Mouse (Mus musculus): Measurements from ENCODE around the gene Gpr37l1. TPM values are rescaled to one million over a fixed set of nuclear protein-coding genes. Genes with fewer than 3 reads are reported as not detected.
"Not testable (repeated sequence)": the region's sequence is repeated elsewhere in the genome, so short reads cannot be mapped to it uniquely, and the experiment has no call there.

Gpr37l1 gene
- polyA plus RNA-seq, 2 experiments: 0.13 TPM; not detected in 1

- ATAC-seq (ENCODE audit: low FRiP score, low read depth): no peak
- H3K4me1 ChIP-seq (ENCODE audit: control insufficient read depth, insufficient read depth, low read length): no peaks in the 10 kb centered on the region
- H3K4me2 ChIP-seq (replicated peaks; ENCODE audit: low read depth, low read length, severe bottlenecking): no peak overlapping the region
- peak; percentile 46 for DNase-seq (ENCODE audit: low spot score)
- H3K9ac ChIP-seq (ENCODE audit: low read depth, low read length, severe bottlenecking): no peak overlapping the region
- TF ChIP-seq POLR2A (IDR thresholded peaks at IDR 0.05; ENCODE audit: borderline replicate concordance, extremely low read depth, insufficient read depth, insufficient read length): no peak
- no peak overlapping the region for H3K4me3 ChIP-seq (replicated peaks; ENCODE audit: low read length)
- no peaks in the 10 kb centered on the region for H3K9me3 ChIP-seq (ENCODE audit: control insufficient read depth, low read length)
- WGBS: 11% methylated on average over 8 of the region's 8 CpGs
- H3K27ac ChIP-seq (replicated peaks; ENCODE audit: low read depth, low read length): no peak overlapping the region
- H3K36me3 ChIP-seq (ENCODE audit: control insufficient read depth, insufficient read depth, low read length): no peaks in the 10 kb centered on the region
- no peaks in the 10 kb centered on the region for H3K27me3 ChIP-seq (ENCODE audit: control insufficient read depth, insufficient read depth, low read length)
Observed at GRCm38 (mm10) chr1:135112661-135113060, 54.8 kb downstream of the Gpr37l1 start.

GRCm38 (mm10) chr1:135111271-135111670 is 56.2 kb downstream of the Gpr37l1 start:
- not testable (repeated sequence) for H3K4me2 ChIP-seq (replicated peaks; ENCODE audit: low read depth, low read length, severe bottlenecking); H3K36me3 ChIP-seq (ENCODE audit: control insufficient read depth, insufficient read depth, low read length); H3K27me3 ChIP-seq (ENCODE audit: control insufficient read depth, insufficient read depth, low read length); DNase-seq (ENCODE audit: low spot score); H3K27ac ChIP-seq (replicated peaks; ENCODE audit: low read depth, low read length); H3K4me1 ChIP-seq (ENCODE audit: control insufficient read depth, insufficient read depth, low read length); H3K4me3 ChIP-seq (replicated peaks; ENCODE audit: low read length); ATAC-seq (ENCODE audit: low FRiP score, low read depth); H3K9me3 ChIP-seq (ENCODE audit: control insufficient read depth, low read length); H3K9ac ChIP-seq (ENCODE audit: low read depth, low read length, severe bottlenecking)
- 55% methylated on average over 4 of the region's 5 CpGs for WGBS

Other genes starting within 250 kb of the Gpr37l1 start
- gene Ppp1r12b, start 211.7 kb downstream of the Gpr37l1 start, polyA plus RNA-seq (2012; rRNA removed): 10.9 and 11.4 TPM in 2 replicates
- 9.2 and 9.3 TPM in 2 replicates for gene Ppp1r12b, start 211.7 kb downstream of the Gpr37l1 start, polyA plus RNA-seq (2014; fragmentation: Nextera tagmentation; extraction: Ambion mirVana)
- gene Ube2t, start 205.1 kb downstream of the Gpr37l1 start, polyA plus RNA-seq (2012; rRNA removed): 20.5 and 23.5 TPM in 2 replicates
- gene Ube2t, start 205.1 kb downstream of the Gpr37l1 start, polyA plus RNA-seq (2014; fragmentation: Nextera tagmentation; extraction: Ambion mirVana): 21.7 and 24.3 TPM in 2 replicates
- gene Lgr6, start 62.4 kb downstream of the Gpr37l1 start, polyA plus RNA-seq (2012; rRNA removed): 3.2 and 4.2 TPM in 2 replicates
- gene Lgr6, start 62.4 kb downstream of the Gpr37l1 start, polyA plus RNA-seq (2014; fragmentation: Nextera tagmentation; extraction: Ambion mirVana): 8.3 and 9.5 TPM in 2 replicates
- gene Ptpn7, start 35.0 kb downstream of the Gpr37l1 start, polyA plus RNA-seq (2012; rRNA removed): 3.6 and 3.9 TPM in 2 replicates
- 3.1 and 4.2 TPM in 2 replicates for gene Ptpn7, start 35.0 kb downstream of the Gpr37l1 start, polyA plus RNA-seq (2014; fragmentation: Nextera tagmentation; extraction: Ambion mirVana)
- gene Arl8a, start 20.9 kb downstream of the Gpr37l1 start, polyA plus RNA-seq (2012; rRNA removed): 88.1 and 88.8 TPM in 2 replicates
- gene Arl8a, start 20.9 kb downstream of the Gpr37l1 start, polyA plus RNA-seq (2014; fragmentation: Nextera tagmentation; extraction: Ambion mirVana): 54.5 and 67.1 TPM in 2 replicates
- gene Elf3, start 90.9 kb upstream of the Gpr37l1 start, polyA plus RNA-seq (2012; rRNA removed): 2.3 and 2.8 TPM in 2 replicates
- 4.5 and 6.4 TPM in 2 replicates for gene Elf3, start 90.9 kb upstream of the Gpr37l1 start, polyA plus RNA-seq (2014; fragmentation: Nextera tagmentation; extraction: Ambion mirVana)
- gene Rnpep, start 116.4 kb upstream of the Gpr37l1 start, polyA plus RNA-seq (2012; rRNA removed): 39.4 and 39.6 TPM in 2 replicates
- 77.0 and 82.4 TPM in 2 replicates for gene Rnpep, start 116.4 kb upstream of the Gpr37l1 start, polyA plus RNA-seq (2014; fragmentation: Nextera tagmentation; extraction: Ambion mirVana)
- 51.7 and 56.1 TPM in 2 replicates for gene Timm17a, start 146.1 kb upstream of the Gpr37l1 start, polyA plus RNA-seq (2012; rRNA removed)
- 180 and 187 TPM in 2 replicates for gene Timm17a, start 146.1 kb upstream of the Gpr37l1 start, polyA plus RNA-seq (2014; fragmentation: Nextera tagmentation; extraction: Ambion mirVana)
- 0.33 and 0.59 TPM in 2 replicates for gene Lmod1, start 157.1 kb upstream of the Gpr37l1 start, polyA plus RNA-seq (2012; rRNA removed)
- gene Lmod1, start 157.1 kb upstream of the Gpr37l1 start, polyA plus RNA-seq (2014; fragmentation: Nextera tagmentation; extraction: Ambion mirVana): 0.43 and 0.56 TPM in 2 replicates
- 26.5 and 39.2 TPM in 2 replicates for gene Shisa4, start 207.6 kb upstream of the Gpr37l1 start, polyA plus RNA-seq (2012; rRNA removed)
- 25.9 and 28.7 TPM in 2 replicates for gene Shisa4, start 207.6 kb upstream of the Gpr37l1 start, polyA plus RNA-seq (2014; fragmentation: Nextera tagmentation; extraction: Ambion mirVana)

All from limb, embryonic 14.5 days (tissue).